Mouse (Mus musculus): Measurements from ENCODE around the gene Slc28a1.
"Not testable (repeated sequence)": the region's sequence is repeated elsewhere in the genome, so short reads cannot be mapped to it uniquely, and the experiment has no call there.

Slc28a1 gene

GRCm38 (mm10) chr7:81124773-81125172 is 10.2 kb downstream of the Slc28a1 start:
- DNase-seq (ENCODE audit: low spot score in 2 of 2): no peak

GRCm38 (mm10) chr7:81125215-81126175 is 10.9 kb downstream of the Slc28a1 start:
- DNase-seq (ENCODE audit: low spot score in 2 of 2): no peak

- DNase-seq (ENCODE audit: low spot score in 2 of 2): no peak
Measured at GRCm38 (mm10) chr7:81131864-81132263, 17.3 kb downstream of the Slc28a1 start.

GRCm38 (mm10) chr7:81132851-81133279 is 18.3 kb downstream of the Slc28a1 start:
- no peak for DNase-seq (ENCODE audit: low spot score in 2 of 2)

GRCm38 (mm10) chr7:81133416-81133815 is 18.8 kb downstream of the Slc28a1 start:
- no peak for DNase-seq (ENCODE audit: low spot score in 2 of 2)

- no peak for DNase-seq (ENCODE audit: low spot score in 2 of 2)
Measured at GRCm38 (mm10) chr7:81133941-81134340, 19.3 kb downstream of the Slc28a1 start.

- DNase-seq (ENCODE audit: low spot score in 2 of 2): peak; percentile 48 to 65
Measured at GRCm38 (mm10) chr7:81134614-81135067, 20.0 kb downstream of the Slc28a1 start.

GRCm38 (mm10) chr7:81137292-81137691 is 22.7 kb downstream of the Slc28a1 start:
- DNase-seq (ENCODE audit: low spot score in 2 of 2): no peak

- DNase-seq (ENCODE audit: low spot score in 2 of 2): no peak
Measured at GRCm38 (mm10) chr7:81139100-81139499, 24.5 kb downstream of the Slc28a1 start.

GRCm38 (mm10) chr7:81139671-81140404 is 25.2 kb downstream of the Slc28a1 start:
- DNase-seq (ENCODE audit: low spot score in 2 of 2): no peak

- DNase-seq (ENCODE audit: low spot score in 2 of 2): no peak
Measured at GRCm38 (mm10) chr7:81141541-81141940, 26.9 kb downstream of the Slc28a1 start.

GRCm38 (mm10) chr7:81143056-81143455 is 28.5 kb downstream of the Slc28a1 start:
- not testable (repeated sequence) for DNase-seq (ENCODE audit: low spot score in 2 of 2)

GRCm38 (mm10) chr7:81149759-81150158 is 35.2 kb downstream of the Slc28a1 start:
- no peak for DNase-seq (ENCODE audit: low spot score in 2 of 2)

GRCm38 (mm10) chr7:81151216-81151615 is 36.6 kb downstream of the Slc28a1 start:
- DNase-seq (ENCODE audit: low spot score in 2 of 2): no peak

- DNase-seq (ENCODE audit: low spot score in 2 of 2): no peak
Measured at GRCm38 (mm10) chr7:81152306-81152705, 37.7 kb downstream of the Slc28a1 start.

GRCm38 (mm10) chr7:81152826-81153225 is 38.2 kb downstream of the Slc28a1 start:
- DNase-seq (ENCODE audit: low spot score in 2 of 2): no peak

- no peak for DNase-seq (ENCODE audit: low spot score in 2 of 2)
Measured at GRCm38 (mm10) chr7:81153327-81153726, 38.7 kb downstream of the Slc28a1 start.

GRCm38 (mm10) chr7:81154244-81154643 is 39.6 kb downstream of the Slc28a1 start:
- DNase-seq (ENCODE audit: low spot score in 2 of 2): not testable (repeated sequence)

- no peak for DNase-seq (ENCODE audit: low spot score in 2 of 2)
Measured at GRCm38 (mm10) chr7:81154960-81155359, 40.4 kb downstream of the Slc28a1 start.

- no peak for DNase-seq (ENCODE audit: low spot score in 2 of 2)
Measured at GRCm38 (mm10) chr7:81158933-81159332, 44.3 kb downstream of the Slc28a1 start.

GRCm38 (mm10) chr7:81161666-81162065 is 47.1 kb downstream of the Slc28a1 start:
- DNase-seq (ENCODE audit: low spot score in 2 of 2): no peak

GRCm38 (mm10) chr7:81162345-81162744 is 47.7 kb downstream of the Slc28a1 start:
- DNase-seq (ENCODE audit: low spot score in 2 of 2): peak; percentile 35

All from right cerebral cortex, postnatal 36 days (tissue).